Mouse (Mus musculus) lung, postnatal 0 days (tissue): ENCODE measurements around the gene Ubap1l. TPM values are rescaled to one million over a fixed set of nuclear protein-coding genes. Genes with fewer than 3 reads are reported as not detected.
A peak's percentile ranks its signal among the peaks of the same experiment; 100 is the strongest.

ENCODE experiments used
- ATAC-seq: fragments of 200-750 bp; cut with Nextera tagmentation; 2 replicates; pipeline ENCODE4 v1.8.0; 2017; ENCODE audit warnings: moderate library complexity
- DNase-seq: peaks from one replicate; pipeline ENCODE4 v3.0.0-alpha.2; 2016; ENCODE audit warnings: low spot score
- H3K27ac ChIP-seq: fragments of 300-500 bp; sonication (generic); 2 replicates; pipeline ENCODE4 v1.5.1; 2014; ENCODE audit warnings: antibody characterized with exemption, mild to moderate bottlenecking, low read length, mixed read lengths
- H3K27me3 ChIP-seq: fragments of 300-500 bp; sonication (generic); replicated peaks from 2 replicates; pipeline ENCODE4 v1.6.1; 2014; ENCODE audit warnings: low read length, mixed read lengths; ENCODE audit not compliant: insufficient read depth
- H3K36me3 ChIP-seq: fragments of 300-500 bp; sonication (generic); 2 replicates; pipeline ENCODE4 v1.6.1; 2014; ENCODE audit warnings: low read length, mixed read lengths; ENCODE audit not compliant: insufficient read depth
- H3K4me1 ChIP-seq: fragments of 300-500 bp; sonication (generic); 2 replicates; pipeline ENCODE4 v1.6.1; 2014; ENCODE audit warnings: antibody characterized with exemption, low read depth, low read length, mixed read lengths; ENCODE audit not compliant: insufficient read depth
- H3K4me2 ChIP-seq: fragments of 300-500 bp; sonication (generic); replicated peaks from 2 replicates; pipeline ENCODE4 v1.6.1; 2014; ENCODE audit warnings: low read depth, mild to moderate bottlenecking, low read length, moderate library complexity, mixed read lengths
- H3K4me3 ChIP-seq: fragments of 300-500 bp; sonication (generic); 2 replicates; pipeline ENCODE4 v1.5.1; 2014; ENCODE audit warnings: low read depth, low read length
- H3K9ac ChIP-seq: fragments of 300-500 bp; sonication (generic); replicated peaks from 2 replicates; pipeline ENCODE4 v1.6.1; 2014; ENCODE audit warnings: low read depth, mild to moderate bottlenecking
- H3K9me3 ChIP-seq: fragments of 300-500 bp; sonication (generic); 2 replicates; pipeline ENCODE4 v1.6.1; 2016; ENCODE audit warnings: low read length, mixed read lengths
- CTCF ChIP-seq: IDR thresholded peaks from 2 replicates; pipeline ENCODE4 v1.5.1; 2016; ENCODE audit warnings: antibody characterized with exemption, mild to moderate bottlenecking
- EP300 ChIP-seq: IDR thresholded peaks from 2 replicates; pipeline ENCODE4 v1.6.1; 2016; ENCODE audit warnings: antibody characterized with exemption, mild to moderate bottlenecking, control low read depth
- WGBS: fragments of 180-500 bp; shearing (Covaris S2); extraction: QIAGEN DNeasy Blood & Tissue Kit; methylation state at CpG from one replicate; pipeline ENCODE4 v1.1.7; 2014; 5-methylcytosine and 5-hydroxymethylcytosine counted together
- polyA plus RNA-seq: library from polyadenylated mRNA; unstranded; fragments of >200 nt; fragmentation: Nextera tagmentation; extraction: Ambion mirVana; gene quantifications from 2 replicates; pipeline ENCODE4 v1.2.1, GENCODE M21; 2015

Gene Ubap1l
- polyA plus RNA-seq, 1 experiment from 2014 or later: 0.33 TPM

DNA sequence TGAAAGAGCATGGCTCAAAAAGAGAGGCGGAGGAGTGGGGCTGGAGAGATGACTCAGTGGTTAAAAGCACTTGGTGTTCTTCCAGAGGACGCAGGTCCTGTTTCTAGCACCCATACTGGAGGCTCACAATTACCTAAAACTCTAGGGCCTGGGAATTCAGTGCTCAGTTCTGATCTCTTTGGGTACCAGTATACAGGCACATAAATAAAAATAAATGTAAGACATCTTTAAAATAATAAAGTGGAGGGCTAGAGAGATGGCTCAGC lies 44.3 kb downstream of the Ubap1l start:
- peak; percentile 56 for DNase-seq

DNA sequence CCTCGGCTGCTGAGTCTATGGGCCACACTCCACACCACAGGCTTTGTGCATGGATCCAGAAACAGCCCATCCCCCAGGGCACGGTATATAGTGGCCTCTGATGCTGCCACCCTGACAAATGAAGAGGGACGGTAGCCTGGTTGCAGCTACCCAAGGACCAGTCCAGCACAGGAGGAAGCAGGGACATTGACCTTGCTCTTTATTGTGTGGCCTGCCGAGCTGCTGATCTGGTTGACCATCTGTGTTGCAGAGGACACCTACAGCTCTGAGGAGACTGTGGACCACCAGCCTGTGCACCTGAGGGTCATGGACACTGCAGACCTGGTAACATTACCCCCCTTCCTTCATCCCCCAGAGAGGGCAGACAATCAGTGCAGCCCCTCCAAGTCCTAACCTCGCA lies 46.5 kb downstream of the Ubap1l start:
- Histone ChIP-seq H3K27me3 (no peaks in the 10 kb centered on the region), H3K27ac (peak overlapping the region; percentile 71; the same call in 1 of the 2 replicates), H3K4me1 (peaks cover 13% of the 10 kb centered on the region), H3K4me2 (no peak overlapping the region), H3K9me3 (no peaks in the 10 kb centered on the region), H3K36me3 (no peaks in the 10 kb centered on the region; the same call in 1 of the 2 replicates), H3K4me3 (no peak overlapping the region), H3K9ac (no peak overlapping the region)
- TF ChIP-seq CTCF (no peak), EP300 (no peak)
- ATAC-seq (no peak), DNase-seq (no peak)
- 78% methylated on average over 5 of the region's 5 CpGs for WGBS

More for the DNA sequence above, 44.3 kb downstream of the Ubap1l start:
- Histone ChIP-seq H3K4me3 (no peak overlapping the region), H3K4me1 (peaks cover 13% of the 10 kb centered on the region), H3K9ac (no peak overlapping the region), H3K9me3 (no peaks in the 10 kb centered on the region), H3K36me3 (no peaks in the 10 kb centered on the region), H3K4me2 (no peak overlapping the region), H3K27me3 (no peaks in the 10 kb centered on the region), H3K27ac (peak overlapping the region; percentile 85)
- 46% methylated on average over 2 of the region's 2 CpGs for WGBS
- TF ChIP-seq CTCF (no peak), EP300 (peak; percentile 30; the same call in 1 of the 2 replicates)
- ATAC-seq: no peak

DNA sequence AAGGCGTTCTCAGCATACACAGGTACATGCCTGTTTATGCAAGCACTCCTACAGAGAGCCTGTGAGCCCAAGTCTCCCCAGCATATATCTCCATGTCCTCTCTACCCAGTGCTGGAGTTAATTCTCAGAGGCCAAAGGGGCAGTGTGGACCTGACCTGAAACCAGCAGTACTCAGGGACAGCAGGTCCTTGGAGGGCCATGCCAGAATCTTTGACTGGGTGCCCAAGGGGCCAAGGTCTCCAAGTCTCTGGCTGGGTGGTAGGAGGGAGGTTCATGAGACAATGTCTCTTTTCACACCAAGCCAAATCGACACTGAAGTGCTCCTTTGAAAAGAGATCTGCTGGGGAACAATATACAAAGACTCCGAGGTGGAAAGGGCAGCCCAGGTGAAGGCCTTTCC lies 47.0 kb downstream of the Ubap1l start:
- Histone ChIP-seq H3K36me3 (no peaks in the 10 kb centered on the region; the same call in 1 of the 2 replicates), H3K4me3 (no peak overlapping the region), H3K4me2 (no peak overlapping the region), H3K4me1 (peaks cover 13% of the 10 kb centered on the region), H3K9ac (no peak overlapping the region), H3K9me3 (no peaks in the 10 kb centered on the region), H3K27ac (peak overlapping the region; percentile 71; the same call in 1 of the 2 replicates), H3K27me3 (no peaks in the 10 kb centered on the region)
- no peak for ATAC-seq
- TF ChIP-seq EP300 (no peak), CTCF (no peak)
- 61% methylated on average over 3 of the region's 3 CpGs for WGBS
- DNase-seq: no peak

DNA sequence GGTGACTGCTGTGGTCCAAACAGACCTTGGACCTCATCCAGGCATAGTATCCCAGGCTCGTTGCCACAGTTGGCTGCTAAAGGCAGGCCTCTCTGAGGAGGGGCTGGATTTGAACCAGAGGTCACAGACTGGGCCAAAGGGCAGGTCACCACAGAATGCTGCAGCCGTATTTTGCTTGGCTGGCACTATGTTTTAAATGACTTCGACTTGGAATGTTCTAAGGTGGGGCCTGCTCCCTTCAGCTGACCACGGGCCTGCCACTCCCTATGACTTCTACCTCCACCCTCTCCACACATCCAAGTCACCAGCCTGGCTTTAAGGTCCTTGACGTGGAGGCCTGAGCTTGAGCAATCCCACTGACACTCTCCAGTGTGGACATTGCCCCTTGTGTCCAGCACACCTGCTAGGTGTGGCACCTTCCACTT lies 48.0 kb downstream of the Ubap1l start:
- peak; percentile 96 for DNase-seq

DNA sequence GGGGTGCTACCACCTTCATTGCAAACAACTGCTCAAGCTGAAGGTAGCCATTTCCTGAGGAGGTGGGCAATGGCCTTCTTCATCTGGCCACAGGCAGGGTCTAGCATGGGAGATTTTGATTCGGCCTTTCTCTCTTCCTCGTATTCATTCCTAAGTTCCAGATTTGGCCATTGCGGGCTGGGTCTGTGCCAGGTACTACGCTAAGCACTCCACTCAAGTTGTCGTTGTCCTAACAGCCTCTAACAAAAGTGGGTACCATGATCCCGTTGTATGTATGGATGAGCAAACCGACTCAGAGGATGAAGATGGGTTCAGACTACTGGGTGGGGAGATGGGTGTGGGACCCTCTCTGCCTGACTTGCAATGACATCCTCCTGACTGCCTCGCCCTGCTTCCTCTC lies 49.5 kb downstream of the Ubap1l start:
- Histone ChIP-seq H3K9ac (no peak overlapping the region), H3K36me3 (no peaks in the 10 kb centered on the region; the same call in 1 of the 2 replicates), H3K9me3 (no peaks in the 10 kb centered on the region), H3K4me1 (peaks cover 5% of the 10 kb centered on the region; the same call in 1 of the 2 replicates), H3K4me2 (no peak overlapping the region), H3K27ac (peak overlapping the region; percentile 38; the same call in 1 of the 2 replicates), H3K4me3 (no peak overlapping the region), H3K27me3 (no peaks in the 10 kb centered on the region)
- DNase-seq (no peak), ATAC-seq (no peak)
- TF ChIP-seq CTCF: no peak
- TF ChIP-seq EP300: no peak
- 65% methylated on average over 8 of the region's 8 CpGs for WGBS

More for the DNA sequence above, 48.0 kb downstream of the Ubap1l start:
- Histone ChIP-seq H3K4me2 (no peak overlapping the region), H3K4me1 (peaks cover 11% of the 10 kb centered on the region), H3K9me3 (no peaks in the 10 kb centered on the region), H3K9ac (no peak overlapping the region), H3K36me3 (no peaks in the 10 kb centered on the region; the same call in 1 of the 2 replicates), H3K4me3 (no peak overlapping the region), H3K27me3 (no peaks in the 10 kb centered on the region), H3K27ac (peak overlapping the region; percentile 73)
- WGBS: 30% methylated on average over 5 of the region's 5 CpGs
- TF ChIP-seq CTCF: 0 out of 2 replicates have a peak, but pooled peaks have one; percentile 5
- peak; percentile 95 for TF ChIP-seq EP300
- peak; percentile 92 for ATAC-seq

DNA sequence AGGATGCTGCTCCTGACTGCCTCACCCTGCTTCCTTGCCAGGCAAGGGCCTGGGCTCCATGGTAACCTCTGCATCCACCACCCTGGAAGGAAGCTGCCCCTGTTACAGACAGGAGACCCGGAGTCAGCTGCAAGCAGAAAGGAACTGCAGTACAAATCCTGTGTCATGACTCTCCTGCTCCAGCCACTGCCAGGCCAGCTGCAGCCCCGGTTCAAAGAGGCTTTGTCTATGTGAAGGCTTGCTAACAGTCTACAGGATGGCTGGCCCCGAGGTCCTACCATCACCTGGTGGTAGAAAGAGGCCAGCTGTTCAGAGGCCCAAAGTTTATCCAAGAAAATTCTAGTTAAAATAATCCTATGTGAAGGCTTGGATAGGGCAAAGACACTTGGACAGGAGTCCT lies 50.5 kb downstream of the Ubap1l start:
- Histone ChIP-seq H3K9ac (no peak overlapping the region), H3K9me3 (no peaks in the 10 kb centered on the region), H3K27me3 (no peaks in the 10 kb centered on the region), H3K4me1 (peaks cover 5% of the 10 kb centered on the region; the same call in 1 of the 2 replicates), H3K27ac (no peak overlapping the region), H3K4me2 (no peak overlapping the region), H3K36me3 (no peaks in the 10 kb centered on the region; the same call in 1 of the 2 replicates), H3K4me3 (no peak overlapping the region)
- no peak for DNase-seq
- no peak for ATAC-seq
- TF ChIP-seq EP300 (no peak), CTCF (no peak)
- 50% methylated on average over 3 of the region's 3 CpGs for WGBS

DNA sequence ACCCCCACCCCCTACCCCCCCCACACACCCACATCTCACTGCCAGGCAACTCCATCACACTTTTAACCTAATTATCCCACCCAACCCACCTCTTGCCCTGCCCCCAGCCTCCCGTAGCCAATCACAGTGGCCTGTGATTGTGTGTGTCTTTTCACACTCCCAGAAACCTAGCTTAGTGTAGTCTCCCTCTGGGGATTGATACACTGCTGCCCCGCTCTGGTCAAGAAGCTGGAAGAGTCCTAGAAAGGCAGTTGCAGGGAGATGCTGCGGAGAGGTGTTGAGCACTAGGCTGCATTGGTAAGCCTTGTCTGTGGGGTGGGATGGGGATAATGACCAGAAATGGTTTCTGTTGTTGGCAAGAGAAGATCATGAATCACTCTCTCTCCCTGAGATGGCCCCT lies 56.9 kb downstream of the Ubap1l start:
- H3K4me2 ChIP-seq: no peak overlapping the region
- no peaks in the 10 kb centered on the region for H3K9me3 ChIP-seq
- 37% methylated on average over 3 of the region's 3 CpGs for WGBS
- H3K4me1 ChIP-seq: no peaks in the 10 kb centered on the region
- no peaks in the 10 kb centered on the region for H3K36me3 ChIP-seq
- H3K27me3 ChIP-seq: no peaks in the 10 kb centered on the region
- no peak overlapping the region for H3K9ac ChIP-seq
- ATAC-seq (peak; percentile 44; the same call in 1 of the 2 replicates), DNase-seq (peak; percentile 27)
- no peak overlapping the region for H3K27ac ChIP-seq
- no peak for TF ChIP-seq EP300
- TF ChIP-seq CTCF: peak; percentile 58
- H3K4me3 ChIP-seq: no peak overlapping the region
